Mouse (Mus musculus): Measurements from ENCODE around the gene Rapgef4. TPM values are rescaled to one million over a fixed set of nuclear protein-coding genes. Genes with fewer than 3 reads are reported as not detected.

Gene Rapgef4
- polyA plus RNA-seq, 1 experiment, result 8.1 TPM

- TF ChIP-seq POLR2A (IDR thresholded peaks at IDR 0.05; ENCODE audit: control insufficient read depth, low read depth, low read length), result no peak
- TF ChIP-seq CTCF (IDR thresholded peaks at IDR 0.05; ENCODE audit: control insufficient read depth, insufficient read depth, insufficient replicate concordance, low read depth, low read length), result no peak
- no peaks in the 10 kb centered on the region for H3K27me3 ChIP-seq (ENCODE audit: control insufficient read depth, insufficient read depth, low read length)
- H3K4me3 ChIP-seq (ENCODE audit: control insufficient read depth, low read depth, low read length), result no peak overlapping the region
- H3K4me1 ChIP-seq (ENCODE audit: control insufficient read depth, insufficient read depth, low read length), result no peaks in the 10 kb centered on the region
- H3K36me3 ChIP-seq (ENCODE audit: control insufficient read depth, insufficient read depth, low read length), result no peaks in the 10 kb centered on the region
- H3K27ac ChIP-seq (ENCODE audit: control insufficient read depth, insufficient read depth, low read depth, low read length), result no peak overlapping the region
Measured at GRCm38 (mm10) chr2:72173010-72173409, 192.0 kb downstream of the Rapgef4 start.

DNA sequence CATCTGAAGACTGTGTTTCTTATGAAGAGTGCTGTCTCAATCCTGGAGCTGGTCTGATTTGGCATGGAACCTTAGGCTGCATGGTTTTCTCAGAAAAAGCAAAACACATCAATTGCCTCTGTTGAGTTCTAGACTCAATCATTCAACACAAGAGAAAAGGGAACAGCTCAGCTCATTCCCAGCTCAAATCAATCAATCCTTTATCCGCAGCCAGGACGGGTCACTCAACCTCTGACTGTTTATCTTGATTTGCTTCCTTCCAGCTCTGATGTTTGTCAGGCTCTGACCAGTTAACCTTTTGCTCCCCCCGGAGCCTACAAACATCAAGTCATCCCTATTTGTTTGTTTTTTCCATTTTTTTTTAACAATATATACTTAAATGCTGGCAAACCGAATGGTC, 192.8 kb downstream of the Rapgef4 start:
- H3K36me3 ChIP-seq (ENCODE audit: control insufficient read depth, insufficient read depth, low read length), result no peaks in the 10 kb centered on the region
- no peak overlapping the region for H3K4me3 ChIP-seq (ENCODE audit: control insufficient read depth, low read depth, low read length)
- no peaks in the 10 kb centered on the region for H3K27me3 ChIP-seq (ENCODE audit: control insufficient read depth, insufficient read depth, low read length)
- no peak for TF ChIP-seq CTCF (IDR thresholded peaks at IDR 0.05; ENCODE audit: control insufficient read depth, insufficient read depth, insufficient replicate concordance, low read depth, low read length)
- no peak for TF ChIP-seq POLR2A (IDR thresholded peaks at IDR 0.05; ENCODE audit: control insufficient read depth, low read depth, low read length)
- no peak overlapping the region for H3K27ac ChIP-seq (ENCODE audit: control insufficient read depth, insufficient read depth, low read depth, low read length)
- H3K4me1 ChIP-seq (ENCODE audit: control insufficient read depth, insufficient read depth, low read length), result no peaks in the 10 kb centered on the region

DNA sequence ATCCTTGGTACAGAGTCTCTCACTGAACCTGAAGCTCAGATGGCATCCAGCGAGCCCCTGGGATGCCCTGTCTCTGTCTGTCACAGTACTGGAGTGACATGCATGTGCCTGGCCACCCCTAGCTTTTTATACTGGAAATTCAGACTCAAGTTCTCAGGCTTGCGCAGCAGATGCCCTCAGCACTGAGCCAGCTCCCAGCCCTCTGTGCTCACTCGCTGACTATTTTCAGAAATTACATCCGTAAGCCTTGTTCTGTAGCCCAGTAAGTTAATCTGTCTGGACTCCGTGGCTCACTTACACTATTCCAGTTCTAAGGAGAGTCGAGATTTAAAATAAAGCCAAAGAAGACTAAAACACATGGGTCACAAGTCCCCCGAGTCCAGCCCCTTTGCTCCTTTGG, 194.5 kb downstream of the Rapgef4 start:
- TF ChIP-seq POLR2A (IDR thresholded peaks at IDR 0.05; ENCODE audit: control insufficient read depth, low read depth, low read length) (no peak), CTCF (IDR thresholded peaks at IDR 0.05; ENCODE audit: control insufficient read depth, insufficient read depth, insufficient replicate concordance, low read depth, low read length) (no peak)
- Histone ChIP-seq H3K4me3 (ENCODE audit: control insufficient read depth, low read depth, low read length) (no peak overlapping the region), H3K36me3 (ENCODE audit: control insufficient read depth, insufficient read depth, low read length) (no peaks in the 10 kb centered on the region), H3K27ac (ENCODE audit: control insufficient read depth, insufficient read depth, low read depth, low read length) (no peak overlapping the region), H3K27me3 (ENCODE audit: control insufficient read depth, insufficient read depth, low read length) (no peaks in the 10 kb centered on the region), H3K4me1 (ENCODE audit: control insufficient read depth, insufficient read depth, low read length) (no peaks in the 10 kb centered on the region)

DNA sequence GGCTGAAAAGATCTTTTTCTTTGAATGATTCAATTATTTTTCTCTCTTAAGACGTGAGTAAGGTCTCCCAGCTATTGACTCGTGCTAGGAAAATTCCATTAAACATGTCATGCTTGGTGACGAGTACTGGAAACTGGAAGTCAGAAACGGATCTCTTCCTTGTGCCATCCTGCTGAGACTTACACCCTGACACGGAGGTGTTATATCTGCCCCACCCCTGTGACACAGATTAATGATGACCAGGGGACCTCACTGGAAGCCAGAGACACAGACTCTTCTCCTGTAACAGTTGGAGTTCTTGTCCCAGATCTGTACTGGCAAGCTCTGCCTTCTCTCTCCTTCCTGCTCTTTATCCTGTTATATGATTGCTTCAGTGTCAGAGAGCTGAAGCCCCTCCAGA, 194.9 kb downstream of the Rapgef4 start:
- Histone ChIP-seq H3K27me3 (ENCODE audit: control insufficient read depth, insufficient read depth, low read length) (no peaks in the 10 kb centered on the region), H3K4me3 (ENCODE audit: control insufficient read depth, low read depth, low read length) (no peak overlapping the region), H3K4me1 (ENCODE audit: control insufficient read depth, insufficient read depth, low read length) (no peaks in the 10 kb centered on the region), H3K36me3 (ENCODE audit: control insufficient read depth, insufficient read depth, low read length) (no peaks in the 10 kb centered on the region), H3K27ac (ENCODE audit: control insufficient read depth, insufficient read depth, low read depth, low read length) (no peak overlapping the region)
- TF ChIP-seq CTCF (IDR thresholded peaks at IDR 0.05; ENCODE audit: control insufficient read depth, insufficient read depth, insufficient replicate concordance, low read depth, low read length) (no peak), POLR2A (IDR thresholded peaks at IDR 0.05; ENCODE audit: control insufficient read depth, low read depth, low read length) (no peak)

DNA sequence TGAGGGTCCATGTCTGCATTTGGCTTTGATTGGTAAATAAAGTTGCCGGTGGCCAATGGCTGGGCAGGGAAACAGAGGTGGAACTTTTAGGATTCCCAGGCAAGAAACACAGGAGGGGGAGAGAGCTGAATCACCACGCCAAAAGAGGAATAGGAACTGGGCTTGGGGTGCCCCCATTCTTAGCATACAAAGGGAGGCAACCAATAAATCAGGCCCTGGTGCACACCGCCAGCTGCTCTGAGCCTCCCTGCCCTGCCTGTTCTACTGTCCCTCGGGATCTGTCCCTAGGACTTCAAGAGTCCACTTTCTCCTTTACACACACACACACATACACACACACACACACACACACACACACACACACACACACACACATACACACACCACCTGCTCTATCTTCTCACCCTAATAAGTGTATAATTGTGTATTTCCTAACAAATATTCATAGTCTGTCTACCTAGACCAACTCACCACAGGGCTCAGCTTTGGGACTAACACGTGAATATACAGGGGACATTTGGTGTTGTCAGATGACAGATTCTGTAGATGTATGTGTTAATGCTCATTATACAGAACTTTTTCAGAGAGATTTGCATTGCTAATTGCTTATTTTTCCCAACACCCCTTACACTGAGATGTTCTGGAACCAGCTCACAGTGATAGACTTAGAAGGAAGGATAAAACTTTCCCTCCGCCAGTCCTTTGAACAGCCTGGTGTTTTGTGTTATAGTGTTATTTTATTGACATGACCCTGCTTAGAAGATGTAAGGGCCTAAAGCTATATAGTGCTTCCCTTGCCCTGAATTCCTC, 196.4 kb downstream of the Rapgef4 start:
- H3K27ac ChIP-seq (ENCODE audit: control insufficient read depth, insufficient read depth, low read depth, low read length), result no peak overlapping the region
- H3K36me3 ChIP-seq (ENCODE audit: control insufficient read depth, insufficient read depth, low read length), result no peaks in the 10 kb centered on the region
- TF ChIP-seq POLR2A (IDR thresholded peaks at IDR 0.05; ENCODE audit: control insufficient read depth, low read depth, low read length) (no peak), CTCF (IDR thresholded peaks at IDR 0.05; ENCODE audit: control insufficient read depth, insufficient read depth, insufficient replicate concordance, low read depth, low read length) (no peak)
- H3K27me3 ChIP-seq (ENCODE audit: control insufficient read depth, insufficient read depth, low read length), result no peaks in the 10 kb centered on the region
- H3K4me3 ChIP-seq (ENCODE audit: control insufficient read depth, low read depth, low read length), result no peak overlapping the region
- no peaks in the 10 kb centered on the region for H3K4me1 ChIP-seq (ENCODE audit: control insufficient read depth, insufficient read depth, low read length)

DNA sequence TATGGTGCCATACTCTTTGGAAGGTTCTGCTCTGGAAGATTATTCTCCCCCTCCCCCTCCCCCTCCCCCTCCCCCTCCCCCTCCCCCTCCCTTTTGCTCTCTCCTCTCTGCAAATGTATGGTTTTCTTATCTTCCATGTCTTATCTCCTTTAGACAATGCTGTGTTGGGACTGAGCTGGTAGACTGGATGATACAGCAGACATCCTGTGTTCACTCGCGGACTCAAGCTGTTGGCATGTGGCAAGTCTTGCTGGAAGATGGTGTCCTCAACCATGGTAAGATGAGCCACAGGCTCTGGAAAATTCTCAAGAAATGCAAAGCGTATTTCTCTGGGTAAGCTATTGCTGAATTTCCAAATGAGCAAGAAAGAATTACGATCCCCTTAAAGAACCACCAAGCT, 197.0 kb downstream of the Rapgef4 start:
- Histone ChIP-seq H3K4me3 (ENCODE audit: control insufficient read depth, low read depth, low read length) (no peak overlapping the region), H3K27me3 (ENCODE audit: control insufficient read depth, insufficient read depth, low read length) (no peaks in the 10 kb centered on the region), H3K4me1 (ENCODE audit: control insufficient read depth, insufficient read depth, low read length) (no peaks in the 10 kb centered on the region), H3K36me3 (ENCODE audit: control insufficient read depth, insufficient read depth, low read length) (no peaks in the 10 kb centered on the region), H3K27ac (ENCODE audit: control insufficient read depth, insufficient read depth, low read depth, low read length) (no peak overlapping the region)
- TF ChIP-seq CTCF (IDR thresholded peaks at IDR 0.05; ENCODE audit: control insufficient read depth, insufficient read depth, insufficient replicate concordance, low read depth, low read length) (no peak), POLR2A (IDR thresholded peaks at IDR 0.05; ENCODE audit: control insufficient read depth, low read depth, low read length) (no peak)

DNA sequence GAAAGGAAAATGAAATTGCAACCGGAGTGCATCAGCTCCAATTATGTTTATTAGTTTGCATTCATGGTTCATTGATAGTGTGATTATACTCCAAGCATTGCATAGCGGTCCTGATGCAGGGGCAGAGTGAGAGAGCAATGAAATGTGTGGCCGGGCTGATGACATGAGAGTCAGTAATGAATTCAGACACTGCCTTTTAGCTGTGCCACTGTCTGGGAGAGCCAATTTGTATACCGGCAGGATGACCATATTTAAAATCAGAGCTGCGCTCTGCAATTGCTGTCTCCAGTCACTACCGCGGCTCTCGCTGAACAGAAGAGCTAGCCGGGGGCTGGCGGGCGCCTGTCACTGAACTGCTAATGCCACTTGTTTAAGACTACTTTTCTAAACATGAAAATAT, 197.5 kb downstream of the Rapgef4 start:
- Histone ChIP-seq H3K27me3 (ENCODE audit: control insufficient read depth, insufficient read depth, low read length) (no peaks in the 10 kb centered on the region), H3K36me3 (ENCODE audit: control insufficient read depth, insufficient read depth, low read length) (no peaks in the 10 kb centered on the region), H3K4me1 (ENCODE audit: control insufficient read depth, insufficient read depth, low read length) (no peaks in the 10 kb centered on the region), H3K4me3 (ENCODE audit: control insufficient read depth, low read depth, low read length) (no peak overlapping the region), H3K27ac (ENCODE audit: control insufficient read depth, insufficient read depth, low read depth, low read length) (no peak overlapping the region)
- TF ChIP-seq POLR2A (IDR thresholded peaks at IDR 0.05; ENCODE audit: control insufficient read depth, low read depth, low read length) (no peak), CTCF (IDR thresholded peaks at IDR 0.05; ENCODE audit: control insufficient read depth, insufficient read depth, insufficient replicate concordance, low read depth, low read length) (no peak)
